Mouse (Mus musculus) MEL-GATA-1-ER (cell line): ENCODE data around the gene Crlf1.

Experiments used
- DNase-seq: peaks from one replicate; pipeline ENCODE4 v3.0.0-alpha.2; 2012; ENCODE audit warnings: low read depth; ENCODE audit errors: extremely low read depth

The Crlf1 gene

GRCm38 (mm10) chr8:70492664-70493640 lies at the start of gene Crlf1:
Gene Crlf1, plus strand, starts transcription at chr8:70493158.
- no peak for DNase-seq

GRCm38 (mm10) chr8:70443326-70443725 lies 49.6 kb upstream of the Crlf1 start:
- peak; percentile 19 for DNase-seq

GRCm38 (mm10) chr8:70445988-70446387 lies 47.0 kb upstream of the Crlf1 start:
- DNase-seq, result no peak

- DNase-seq, result no peak
Observed at GRCm38 (mm10) chr8:70447639-70448420, 45.1 kb upstream of the Crlf1 start.

GRCm38 (mm10) chr8:70452196-70452966 lies 40.6 kb upstream of the Crlf1 start:
- DNase-seq, result no peak

GRCm38 (mm10) chr8:70453852-70454251 lies 39.1 kb upstream of the Crlf1 start:
- DNase-seq, result no peak

- no peak for DNase-seq
Observed at GRCm38 (mm10) chr8:70456996-70457395, 36.0 kb upstream of the Crlf1 start.

- no peak for DNase-seq
Observed at GRCm38 (mm10) chr8:70457882-70458281, 35.1 kb upstream of the Crlf1 start.

- DNase-seq, result no peak
Observed at GRCm38 (mm10) chr8:70458462-70458861, 34.5 kb upstream of the Crlf1 start.

GRCm38 (mm10) chr8:70459636-70460035 lies 33.3 kb upstream of the Crlf1 start:
- no peak for DNase-seq

GRCm38 (mm10) chr8:70460199-70460598 lies 32.8 kb upstream of the Crlf1 start:
- DNase-seq, result no peak

- DNase-seq, result no peak
Observed at GRCm38 (mm10) chr8:70460606-70461005, 32.4 kb upstream of the Crlf1 start.

- DNase-seq, result no peak
Observed at GRCm38 (mm10) chr8:70461765-70462515, 31.0 kb upstream of the Crlf1 start.

GRCm38 (mm10) chr8:70462516-70462813 lies 30.5 kb upstream of the Crlf1 start:
- no peak for DNase-seq

- DNase-seq, result no peak
Observed at GRCm38 (mm10) chr8:70463306-70463705, 29.7 kb upstream of the Crlf1 start.

- no peak for DNase-seq
Observed at GRCm38 (mm10) chr8:70464162-70464561, 28.8 kb upstream of the Crlf1 start.

GRCm38 (mm10) chr8:70465701-70466100 lies 27.3 kb upstream of the Crlf1 start:
- DNase-seq, result no peak

GRCm38 (mm10) chr8:70466305-70466704 lies 26.7 kb upstream of the Crlf1 start:
- DNase-seq, result no peak

- DNase-seq, result no peak
Observed at GRCm38 (mm10) chr8:70466771-70467170, 26.2 kb upstream of the Crlf1 start.

- no peak for DNase-seq
Observed at GRCm38 (mm10) chr8:70467229-70467725, 25.7 kb upstream of the Crlf1 start.

- DNase-seq, result no peak
Observed at GRCm38 (mm10) chr8:70467907-70468306, 25.1 kb upstream of the Crlf1 start.
